Mouse (Mus musculus) small intestine, adult 2 months (tissue): ENCODE data around the gene Art3.

ENCODE experiments used
- CTCF ChIP-seq: fragments of 200-500 bp; IDR thresholded peaks from 2 replicates; pipeline ENCODE4 v1.5.1; 2012; ENCODE audit warnings: low read depth, mild to moderate bottlenecking, control low read depth, inconsistent platforms, low read length, moderate library complexity, mixed read lengths; ENCODE audit not compliant: insufficient replicate concordance, insufficient read length; ENCODE audit errors: extremely low read depth
- POLR2A ChIP-seq: fragments of 200-500 bp; IDR thresholded peaks from 2 replicates; pipeline ENCODE4 v1.6.1; 2012; ENCODE audit warnings: low read depth, mild to moderate bottlenecking, control low read depth, inconsistent platforms, low read length, moderate library complexity

GRCm38 (mm10) chr5:92413271-92413981 is 81.8 kb downstream of the Art3 start:
- TF ChIP-seq CTCF (no peak), POLR2A (no peak)
